Mouse (Mus musculus) lung, embryonic 16.5 days (tissue): ENCODE measurements around the gene Dennd1b. TPM values are rescaled to one million over a fixed set of nuclear protein-coding genes. Genes with fewer than 3 reads are reported as not detected.

Source experiments
- ATAC-seq: fragments of 200-750 bp; cut with Nextera tagmentation; 2 replicates; pipeline ENCODE4 v1.8.0; 2017; ENCODE audit warnings: low read depth, mild to moderate bottlenecking, moderate library complexity
- H3K27ac ChIP-seq: fragments of 300-500 bp; sonication (generic); 2 replicates; pipeline ENCODE4 v1.5.1; 2014; ENCODE audit warnings: mild to moderate bottlenecking, control low read depth, low read length
- H3K27me3 ChIP-seq: fragments of 300-500 bp; sonication (generic); 2 replicates; pipeline ENCODE4 v1.6.1; 2014; ENCODE audit warnings: low read depth, low read length, mixed read lengths; ENCODE audit not compliant: control insufficient read depth, insufficient read depth
- H3K36me3 ChIP-seq: fragments of 300-500 bp; sonication (generic); 2 replicates; pipeline ENCODE4 v1.6.1; 2014; ENCODE audit warnings: low read length; ENCODE audit not compliant: control insufficient read depth, insufficient read depth
- H3K4me1 ChIP-seq: fragments of 300-500 bp; sonication (generic); replicated peaks from 2 replicates; pipeline ENCODE4 v1.6.1; 2014; ENCODE audit warnings: low read length, mixed read lengths; ENCODE audit not compliant: control insufficient read depth, insufficient read depth
- H3K4me2 ChIP-seq: fragments of 300-500 bp; sonication (generic); 2 replicates; pipeline ENCODE4 v1.6.1; 2014; ENCODE audit warnings: low read depth, low read length, control low read depth
- H3K4me3 ChIP-seq: fragments of 300-500 bp; sonication (generic); 2 replicates; pipeline ENCODE4 v1.5.1; 2014; ENCODE audit warnings: mild to moderate bottlenecking, low read length, control low read depth
- H3K9ac ChIP-seq: fragments of 300-500 bp; sonication (generic); 2 replicates; pipeline ENCODE4 v1.6.1; 2014; ENCODE audit warnings: low read length, control low read depth
- H3K9me3 ChIP-seq: fragments of 300-500 bp; sonication (generic); 2 replicates; pipeline ENCODE4 v1.6.1; 2016; ENCODE audit warnings: low read length; ENCODE audit not compliant: control insufficient read depth
- WGBS: fragments of 180-500 bp; shearing (Covaris S2); extraction: QIAGEN DNeasy Blood & Tissue Kit; methylation state at CpG from one replicate; pipeline ENCODE4 v1.1.7; 2014; 5-methylcytosine and 5-hydroxymethylcytosine counted together
- polyA plus RNA-seq: library from polyadenylated mRNA; unstranded; fragments of >200 nt; fragmentation: Nextera tagmentation; extraction: Ambion mirVana; gene quantifications from 2 replicates; pipeline ENCODE4 v1.2.1, GENCODE M21; 2015

Gene Dennd1b
- polyA plus RNA-seq, 1 experiment from 2014 or later = 9.1 TPM

- Histone ChIP-seq H3K4me2 (no peak overlapping the region), H3K4me3 (no peak overlapping the region), H3K9ac (no peak overlapping the region), H3K9me3 (no peaks in the 10 kb centered on the region), H3K4me1 (no peaks in the 10 kb centered on the region), H3K27me3 (no peaks in the 10 kb centered on the region), H3K36me3 (no peaks in the 10 kb centered on the region), H3K27ac (no peak overlapping the region)
- ATAC-seq = no peak
- 88% methylated on average over 6 of the region's 6 CpGs for WGBS
Observed at GRCm38 (mm10) chr1:139096369-139096768, 133.1 kb downstream of the Dennd1b start.

GRCm38 (mm10) chr1:139098088-139098487, 134.9 kb downstream of the Dennd1b start:
- H3K36me3 ChIP-seq = 0 out of 2 replicates have a peak, but pooled peaks cover 4% of the 10 kb centered on the region
- no peak for ATAC-seq
- no peaks in the 10 kb centered on the region for H3K9me3 ChIP-seq
- WGBS = 90% methylated on average over 4 of the region's 4 CpGs
- H3K27ac ChIP-seq = no peak overlapping the region
- no peaks in the 10 kb centered on the region for H3K4me1 ChIP-seq
- H3K4me3 ChIP-seq = no peak overlapping the region
- no peaks in the 10 kb centered on the region for H3K27me3 ChIP-seq
- H3K4me2 ChIP-seq = no peak overlapping the region
- H3K9ac ChIP-seq = no peak overlapping the region

- no peak overlapping the region for H3K4me2 ChIP-seq
- WGBS = 78% methylated on average over 9 of the region's 9 CpGs
- H3K4me1 ChIP-seq = no peaks in the 10 kb centered on the region
- peaks cover 10% of the 10 kb centered on the region; the same call in 1 of the 2 replicates for H3K36me3 ChIP-seq
- H3K27ac ChIP-seq = no peak overlapping the region
- no peak overlapping the region for H3K9ac ChIP-seq
- no peak overlapping the region for H3K4me3 ChIP-seq
- no peak for ATAC-seq
- H3K9me3 ChIP-seq = no peaks in the 10 kb centered on the region
- H3K27me3 ChIP-seq = no peaks in the 10 kb centered on the region
Observed at GRCm38 (mm10) chr1:139101725-139102124, 138.5 kb downstream of the Dennd1b start.

GRCm38 (mm10) chr1:139108251-139108650, 145.0 kb downstream of the Dennd1b start:
- Histone ChIP-seq H3K9ac (no peak overlapping the region), H3K9me3 (no peaks in the 10 kb centered on the region), H3K27me3 (no peaks in the 10 kb centered on the region), H3K4me2 (no peak overlapping the region), H3K4me3 (no peak overlapping the region), H3K4me1 (no peaks in the 10 kb centered on the region), H3K36me3 (peaks cover 10% of the 10 kb centered on the region), H3K27ac (no peak overlapping the region)
- ATAC-seq = no peak
- WGBS = 70% methylated on average over 2 of the region's 2 CpGs

- ATAC-seq = no peak
- Histone ChIP-seq H3K27ac (no peak overlapping the region), H3K4me1 (peaks cover 2% of the 10 kb centered on the region; the same call in 1 of the 2 replicates), H3K9me3 (no peaks in the 10 kb centered on the region), H3K36me3 (no peaks in the 10 kb centered on the region), H3K4me3 (no peak overlapping the region), H3K4me2 (no peak overlapping the region), H3K9ac (no peak overlapping the region), H3K27me3 (no peaks in the 10 kb centered on the region)
- WGBS = 98% methylated on average over 8 of the region's 8 CpGs
Observed at GRCm38 (mm10) chr1:139122626-139123025, 159.4 kb downstream of the Dennd1b start.

GRCm38 (mm10) chr1:139139644-139140043, 176.4 kb downstream of the Dennd1b start:
- WGBS = 36% methylated on average over 1 of the region's 1 CpGs
- no peak overlapping the region for H3K4me2 ChIP-seq
- H3K27ac ChIP-seq = no peak overlapping the region
- no peak overlapping the region for H3K9ac ChIP-seq
- no peaks in the 10 kb centered on the region for H3K9me3 ChIP-seq
- no peaks in the 10 kb centered on the region for H3K4me1 ChIP-seq
- peaks cover 4% of the 10 kb centered on the region; the same call in 1 of the 2 replicates for H3K36me3 ChIP-seq
- H3K4me3 ChIP-seq = no peak overlapping the region
- no peak for ATAC-seq
- H3K27me3 ChIP-seq = no peaks in the 10 kb centered on the region

GRCm38 (mm10) chr1:139145516-139145915, 182.3 kb downstream of the Dennd1b start:
- H3K27ac ChIP-seq = no peak overlapping the region
- WGBS = 91% methylated on average over 1 of the region's 2 CpGs
- H3K36me3 ChIP-seq = peaks cover 7% of the 10 kb centered on the region; the same call in 1 of the 2 replicates
- H3K4me3 ChIP-seq = no peak overlapping the region
- H3K9me3 ChIP-seq = no peaks in the 10 kb centered on the region
- no peak overlapping the region for H3K9ac ChIP-seq
- ATAC-seq = no peak
- H3K27me3 ChIP-seq = no peaks in the 10 kb centered on the region
- H3K4me2 ChIP-seq = no peak overlapping the region
- H3K4me1 ChIP-seq = no peaks in the 10 kb centered on the region

- Histone ChIP-seq H3K9ac (no peak overlapping the region), H3K27ac (no peak overlapping the region), H3K36me3 (peaks cover 7% of the 10 kb centered on the region; the same call in 1 of the 2 replicates), H3K4me2 (no peak overlapping the region), H3K9me3 (no peaks in the 10 kb centered on the region), H3K27me3 (no peaks in the 10 kb centered on the region), H3K4me3 (no peak overlapping the region), H3K4me1 (no peaks in the 10 kb centered on the region)
- WGBS = 86% methylated on average over 3 of the region's 3 CpGs
- no peak for ATAC-seq
Observed at GRCm38 (mm10) chr1:139146306-139146705, 183.1 kb downstream of the Dennd1b start.

GRCm38 (mm10) chr1:139153006-139153405, 189.8 kb downstream of the Dennd1b start:
- no peaks in the 10 kb centered on the region for H3K27me3 ChIP-seq
- H3K4me3 ChIP-seq = no peak overlapping the region
- H3K27ac ChIP-seq = no peak overlapping the region
- no peaks in the 10 kb centered on the region for H3K36me3 ChIP-seq
- no peaks in the 10 kb centered on the region for H3K9me3 ChIP-seq
- no peak overlapping the region for H3K4me2 ChIP-seq
- no peak overlapping the region for H3K9ac ChIP-seq
- no peak for ATAC-seq
- 89% methylated on average over 2 of the region's 2 CpGs for WGBS
- no peaks in the 10 kb centered on the region for H3K4me1 ChIP-seq

GRCm38 (mm10) chr1:139153493-139153892, 190.3 kb downstream of the Dennd1b start:
- no peaks in the 10 kb centered on the region for H3K27me3 ChIP-seq
- WGBS = 58% methylated on average over 6 of the region's 6 CpGs
- H3K4me1 ChIP-seq = no peaks in the 10 kb centered on the region
- no peak overlapping the region for H3K4me2 ChIP-seq
- no peak overlapping the region for H3K4me3 ChIP-seq
- no peaks in the 10 kb centered on the region for H3K9me3 ChIP-seq
- no peaks in the 10 kb centered on the region for H3K36me3 ChIP-seq
- H3K9ac ChIP-seq = no peak overlapping the region
- no peak overlapping the region for H3K27ac ChIP-seq
- ATAC-seq = no peak
